Mouse (Mus musculus) testis, adult 2 months (tissue): Measurements from ENCODE around the gene Tas2r110.

Experiments used
- CTCF ChIP-seq: fragments of 200-500 bp; IDR thresholded peaks from 2 replicates; pipeline ENCODE4 v1.5.1; 2012; ENCODE audit warnings: low read depth, mild to moderate bottlenecking, inconsistent platforms, low read length, moderate library complexity; ENCODE audit not compliant: control insufficient read depth, insufficient read depth, insufficient replicate concordance
- POLR2A ChIP-seq: fragments of 200-500 bp; IDR thresholded peaks from 2 replicates; pipeline ENCODE4 v1.6.1; 2012; ENCODE audit warnings: low read depth, mild to moderate bottlenecking, inconsistent platforms, low read length, moderate library complexity; ENCODE audit not compliant: control insufficient read depth

DNA sequence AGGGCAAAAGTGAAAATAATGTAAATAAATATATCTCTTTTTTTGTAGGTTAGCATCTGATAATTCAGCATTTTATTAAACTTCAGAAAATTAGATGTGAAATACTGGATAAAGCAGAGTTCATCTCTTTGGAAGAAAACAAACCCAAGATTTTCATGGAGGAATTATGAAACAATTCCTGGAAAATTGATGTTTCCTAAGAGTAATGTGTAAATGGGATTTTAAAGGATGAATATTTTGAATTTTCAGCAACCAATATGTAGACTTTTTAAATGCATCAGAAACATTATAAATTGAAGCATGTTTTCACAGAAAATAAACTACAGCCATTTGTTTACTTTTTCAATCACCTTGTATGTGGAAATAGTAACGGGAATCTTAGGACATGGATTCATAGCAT is 21.0 kb upstream of the Tas2r110 start, which contains the start of gene Tas2r123:
- TF ChIP-seq POLR2A (no peak), CTCF (no peak)
